Mouse (Mus musculus) stomach, embryonic 15.5 days (tissue): Measurements from ENCODE around the gene Nmnat3. TPM values are rescaled to one million over a fixed set of nuclear protein-coding genes. Genes with fewer than 3 reads are reported as not detected.

Experiments used
- ATAC-seq: fragments of 200-750 bp; cut with Nextera tagmentation; 2 replicates; pipeline ENCODE4 v1.8.0; 2017; ENCODE audit warnings: low read depth, moderate number of reproducible peaks, moderate TSS enrichment; ENCODE audit not compliant: insufficient read depth, low FRiP score
- H3K27ac ChIP-seq: fragments of 300-500 bp; sonication (generic); 2 replicates; pipeline ENCODE4 v1.5.1; 2015; ENCODE audit warnings: mild to moderate bottlenecking, inconsistent platforms
- H3K27me3 ChIP-seq: fragments of 300-500 bp; sonication (generic); replicated peaks from 2 replicates; pipeline ENCODE4 v1.6.1; 2015; ENCODE audit warnings: inconsistent platforms
- H3K36me3 ChIP-seq: fragments of 300-500 bp; sonication (generic); 2 replicates; pipeline ENCODE4 v1.6.1; 2015; ENCODE audit warnings: inconsistent platforms
- H3K4me1 ChIP-seq: fragments of 300-500 bp; sonication (generic); 2 replicates; pipeline ENCODE4 v1.6.1; 2015; ENCODE audit warnings: inconsistent platforms
- H3K4me2 ChIP-seq: fragments of 300-500 bp; sonication (generic); 2 replicates; pipeline ENCODE4 v1.6.1; 2015; ENCODE audit warnings: mild to moderate bottlenecking, inconsistent platforms
- H3K4me3 ChIP-seq: fragments of 300-500 bp; sonication (generic); replicated peaks from 2 replicates; pipeline ENCODE4 v1.5.1; 2015; ENCODE audit warnings: inconsistent platforms
- H3K9ac ChIP-seq: fragments of 300-500 bp; sonication (generic); 2 replicates; pipeline ENCODE4 v1.6.1; 2015; ENCODE audit warnings: inconsistent platforms
- H3K9me3 ChIP-seq: fragments of 300-500 bp; sonication (generic); 2 replicates; pipeline ENCODE4 v1.6.1; 2016; ENCODE audit warnings: inconsistent platforms
- WGBS: fragments of 180-500 bp; shearing (Covaris S2); methylation state at CpG from one replicate; pipeline ENCODE4 v1.1.7; 2015; 5-methylcytosine and 5-hydroxymethylcytosine counted together
- polyA plus RNA-seq: library from polyadenylated mRNA; unstranded; fragments of >200 nt; fragmentation: Nextera tagmentation; extraction: Ambion mirVana; gene quantifications from 2 replicates; pipeline ENCODE4 v1.2.1, GENCODE M21; 2015

Nmnat3 gene
- polyA plus RNA-seq, 1 experiment from 2014 or later = 11.9 TPM

DNA sequence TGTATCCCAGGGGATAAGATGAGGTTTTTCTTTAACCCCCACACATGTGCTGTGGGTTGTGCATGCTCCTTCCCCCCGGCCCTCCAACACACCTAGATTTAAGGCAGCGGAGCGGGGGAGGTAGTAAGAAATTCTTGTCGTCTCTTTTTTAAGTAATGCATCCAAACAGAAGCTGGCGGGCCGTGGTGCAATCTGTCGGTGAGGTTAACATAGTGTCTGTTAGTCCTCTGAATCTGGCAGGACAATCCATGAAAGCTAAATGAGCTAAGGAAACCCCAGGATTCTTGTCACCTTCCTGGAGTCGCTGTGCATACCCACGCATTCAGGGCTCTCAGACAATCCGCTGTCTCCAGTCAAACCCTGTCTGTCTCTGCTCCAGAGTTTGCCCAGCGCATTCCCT lies 87.7 kb downstream of the Nmnat3 start:
- H3K4me2 ChIP-seq = no peak overlapping the region
- H3K4me3 ChIP-seq = no peak overlapping the region
- no peak overlapping the region for H3K9ac ChIP-seq
- no peaks in the 10 kb centered on the region for H3K9me3 ChIP-seq
- H3K27me3 ChIP-seq = no peaks in the 10 kb centered on the region
- H3K27ac ChIP-seq = no peak overlapping the region
- no peaks in the 10 kb centered on the region for H3K36me3 ChIP-seq
- no peak for ATAC-seq
- WGBS = 75% methylated on average over 11 of the region's 11 CpGs
- no peaks in the 10 kb centered on the region for H3K4me1 ChIP-seq

DNA sequence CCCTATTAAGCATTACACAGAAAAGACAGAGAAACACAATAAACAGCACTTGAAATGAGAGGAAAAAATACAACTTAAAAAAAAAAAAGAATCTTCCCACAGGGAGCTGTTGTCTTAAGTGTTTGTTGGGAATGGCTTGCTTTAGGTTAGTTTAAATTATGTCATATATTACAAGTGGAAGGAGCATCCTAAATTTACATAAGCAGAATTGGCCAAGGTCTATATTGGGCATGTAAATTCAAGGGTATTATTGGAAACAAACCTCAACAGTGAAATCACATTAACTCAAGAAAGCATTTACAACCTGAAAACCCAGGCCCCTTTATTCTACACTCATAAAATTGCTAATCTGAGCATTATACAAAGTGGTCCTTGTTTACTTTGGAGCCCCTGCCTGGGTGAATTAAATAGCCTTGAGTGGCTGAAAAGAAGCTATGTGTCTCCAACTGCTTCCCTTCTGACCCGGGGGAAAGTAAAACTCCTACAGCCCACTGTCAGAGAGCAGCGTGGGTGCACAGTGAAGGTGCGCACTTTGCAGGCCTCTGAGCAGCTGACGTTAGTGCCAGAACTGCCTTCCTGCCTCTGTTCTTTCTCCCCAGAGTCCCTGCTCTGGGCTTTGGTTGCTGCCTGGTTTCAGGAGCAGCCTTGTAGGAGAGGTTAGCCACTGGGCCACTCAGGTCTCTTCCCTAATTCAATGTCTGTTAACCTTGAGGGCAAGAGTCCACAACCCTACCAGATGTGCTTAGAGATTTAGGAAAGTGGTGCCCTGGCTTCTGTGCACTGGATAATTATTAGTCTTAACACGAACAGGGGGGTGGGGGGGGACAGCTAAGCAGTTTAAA lies 88.3 kb downstream of the Nmnat3 start:
- Histone ChIP-seq H3K9ac (no peak overlapping the region), H3K9me3 (no peaks in the 10 kb centered on the region), H3K4me2 (no peak overlapping the region), H3K4me3 (no peak overlapping the region), H3K36me3 (no peaks in the 10 kb centered on the region), H3K4me1 (no peaks in the 10 kb centered on the region), H3K27ac (no peak overlapping the region), H3K27me3 (no peaks in the 10 kb centered on the region)
- WGBS = 47% methylated on average over 5 of the region's 5 CpGs
- no peak for ATAC-seq

DNA sequence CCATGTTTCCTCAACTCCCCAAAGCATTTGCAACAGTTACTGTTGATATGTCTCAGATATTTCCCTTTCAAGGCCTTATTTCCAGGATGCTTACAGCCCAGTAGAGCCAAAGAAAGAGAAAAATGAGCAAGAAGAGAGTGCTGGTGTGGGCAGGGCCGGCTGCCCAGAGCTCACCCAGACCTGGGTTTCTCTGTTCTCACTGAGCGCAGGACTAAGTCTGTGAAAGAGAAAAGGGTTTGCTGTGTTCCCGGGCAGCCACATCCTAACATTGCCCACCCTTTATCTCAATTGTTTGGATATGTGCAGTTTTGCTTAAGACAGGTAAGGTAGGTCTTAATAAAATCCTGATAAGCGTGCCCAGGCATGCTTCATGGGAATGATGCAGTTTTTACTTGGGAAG lies 92.5 kb downstream of the Nmnat3 start:
- Histone ChIP-seq H3K4me2 (no peak overlapping the region), H3K9ac (no peak overlapping the region), H3K36me3 (no peaks in the 10 kb centered on the region), H3K27ac (no peak overlapping the region), H3K9me3 (no peaks in the 10 kb centered on the region), H3K27me3 (no peaks in the 10 kb centered on the region), H3K4me3 (no peak overlapping the region), H3K4me1 (no peaks in the 10 kb centered on the region)
- 75% methylated on average over 4 of the region's 4 CpGs for WGBS
- no peak for ATAC-seq

DNA sequence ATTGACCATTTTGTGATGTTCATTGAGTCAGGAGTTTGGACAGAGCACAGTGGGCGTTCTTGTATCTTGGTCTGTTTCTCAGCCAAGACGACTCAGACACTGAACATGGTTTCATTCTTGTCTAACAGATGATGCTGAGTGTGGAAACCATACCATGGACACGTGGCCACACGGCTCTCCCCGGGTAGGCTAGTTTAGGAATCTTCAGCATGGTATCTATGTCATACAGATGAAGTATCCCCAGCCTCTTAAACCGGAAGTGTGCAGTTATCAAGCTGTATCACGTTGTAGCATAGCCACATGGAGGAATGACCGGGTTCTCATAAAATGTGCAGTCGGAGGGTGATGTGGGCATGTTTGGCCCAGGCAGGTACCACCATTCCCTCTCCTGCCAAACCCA lies 93.4 kb downstream of the Nmnat3 start:
- H3K27me3 ChIP-seq = no peaks in the 10 kb centered on the region
- no peaks in the 10 kb centered on the region for H3K9me3 ChIP-seq
- H3K4me2 ChIP-seq = no peak overlapping the region
- no peak overlapping the region for H3K9ac ChIP-seq
- no peak for ATAC-seq
- no peak overlapping the region for H3K27ac ChIP-seq
- no peaks in the 10 kb centered on the region for H3K4me1 ChIP-seq
- H3K4me3 ChIP-seq = no peak overlapping the region
- 88% methylated on average over 9 of the region's 9 CpGs for WGBS
- H3K36me3 ChIP-seq = no peaks in the 10 kb centered on the region

DNA sequence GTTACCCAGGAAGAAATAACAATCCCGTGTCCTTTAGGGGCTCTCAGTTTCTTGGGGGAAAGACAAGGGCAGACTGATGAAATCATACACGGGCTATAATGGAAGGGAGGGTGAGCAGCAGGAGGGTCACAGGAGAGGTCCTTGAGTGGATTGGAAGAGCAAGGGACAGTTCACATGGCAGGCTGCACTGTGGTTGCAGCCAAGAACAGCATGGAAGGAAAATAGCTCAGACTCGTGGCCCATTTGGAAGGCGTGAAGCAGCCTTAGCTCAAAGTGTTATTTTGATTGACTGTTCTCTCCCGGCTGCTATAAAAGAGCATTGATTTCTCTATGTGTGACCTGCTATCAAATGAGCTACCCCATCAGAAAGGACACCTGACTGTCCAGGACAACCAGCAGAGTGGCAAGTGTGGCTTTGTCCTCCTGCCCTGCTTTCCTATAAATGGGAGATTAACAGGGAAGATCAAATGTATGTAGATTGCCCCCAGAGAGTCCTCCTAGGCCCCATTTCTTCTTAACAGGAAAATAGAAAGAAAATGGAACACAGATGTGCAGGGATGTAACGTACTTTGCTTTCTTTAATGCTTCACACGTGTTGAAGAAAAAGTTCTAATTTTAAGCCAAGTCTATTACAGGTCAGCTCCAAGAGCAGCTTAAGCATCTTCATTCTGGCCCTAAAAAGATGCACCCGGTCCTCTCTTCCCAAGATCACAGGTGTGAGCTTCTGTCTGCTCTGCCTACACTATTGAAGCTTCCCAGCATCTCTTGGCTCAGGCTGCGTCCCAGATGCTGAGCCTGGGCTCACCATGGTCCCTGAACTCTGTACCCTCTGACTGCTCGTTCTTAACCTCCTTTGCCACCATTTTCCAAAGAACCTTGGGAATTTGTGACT lies 100.8 kb downstream of the Nmnat3 start:
- H3K27ac ChIP-seq = no peak overlapping the region
- no peak overlapping the region for H3K4me3 ChIP-seq
- no peaks in the 10 kb centered on the region for H3K9me3 ChIP-seq
- H3K27me3 ChIP-seq = no peaks in the 10 kb centered on the region
- no peak overlapping the region for H3K4me2 ChIP-seq
- H3K9ac ChIP-seq = no peak overlapping the region
- no peak for ATAC-seq
- no peaks in the 10 kb centered on the region for H3K4me1 ChIP-seq
- 75% methylated on average over 10 of the region's 10 CpGs for WGBS
- H3K36me3 ChIP-seq = no peaks in the 10 kb centered on the region

DNA sequence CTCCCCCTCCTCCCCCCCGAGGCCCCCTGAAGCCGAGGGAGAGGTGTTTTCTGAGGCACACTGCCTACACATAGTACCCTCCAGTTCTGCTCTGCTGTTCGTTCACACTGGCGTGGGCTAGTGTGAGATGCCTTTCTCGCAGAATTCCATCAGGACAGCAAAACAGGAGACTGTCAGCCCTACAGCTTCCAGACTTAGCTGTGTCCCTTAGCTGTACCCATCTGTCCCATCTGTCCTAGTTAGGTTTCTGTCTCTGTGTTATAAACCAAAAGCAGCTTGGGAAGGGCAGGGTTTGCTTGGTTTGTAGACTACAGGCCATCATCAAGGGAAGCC lies 101.4 kb downstream of the Nmnat3 start:
- 81% methylated on average over 5 of the region's 5 CpGs for WGBS
- H3K4me2 ChIP-seq = no peak overlapping the region
- H3K27ac ChIP-seq = no peak overlapping the region
- H3K36me3 ChIP-seq = no peaks in the 10 kb centered on the region
- no peaks in the 10 kb centered on the region for H3K4me1 ChIP-seq
- no peaks in the 10 kb centered on the region for H3K27me3 ChIP-seq
- no peak for ATAC-seq
- H3K9me3 ChIP-seq = no peaks in the 10 kb centered on the region
- H3K4me3 ChIP-seq = no peak overlapping the region
- no peak overlapping the region for H3K9ac ChIP-seq

DNA sequence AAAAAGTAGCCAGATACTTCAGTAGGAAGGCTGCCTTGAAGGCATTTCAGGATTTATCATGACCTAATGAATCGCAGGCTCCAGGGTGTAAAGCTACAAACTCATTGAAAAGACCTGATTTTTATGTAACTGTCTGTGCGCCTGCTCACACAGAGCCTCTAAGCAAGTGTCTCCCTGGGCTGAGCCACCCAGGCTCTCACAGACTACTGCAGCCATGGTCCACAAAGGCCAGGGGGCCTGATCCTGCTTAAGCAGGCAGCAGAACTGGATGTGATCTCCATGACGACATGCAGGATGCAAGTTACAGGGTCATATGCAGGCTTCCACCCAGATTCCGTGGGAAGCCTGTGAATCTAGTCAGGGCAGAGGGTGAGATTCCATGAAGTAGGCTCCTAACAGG lies 106.3 kb downstream of the Nmnat3 start:
- Histone ChIP-seq H3K36me3 (no peaks in the 10 kb centered on the region), H3K27me3 (no peaks in the 10 kb centered on the region), H3K4me1 (no peaks in the 10 kb centered on the region), H3K4me2 (no peak overlapping the region), H3K4me3 (no peak overlapping the region), H3K9me3 (no peaks in the 10 kb centered on the region), H3K27ac (no peak overlapping the region), H3K9ac (no peak overlapping the region)
- WGBS = 76% methylated on average over 4 of the region's 4 CpGs
- ATAC-seq = no peak

DNA sequence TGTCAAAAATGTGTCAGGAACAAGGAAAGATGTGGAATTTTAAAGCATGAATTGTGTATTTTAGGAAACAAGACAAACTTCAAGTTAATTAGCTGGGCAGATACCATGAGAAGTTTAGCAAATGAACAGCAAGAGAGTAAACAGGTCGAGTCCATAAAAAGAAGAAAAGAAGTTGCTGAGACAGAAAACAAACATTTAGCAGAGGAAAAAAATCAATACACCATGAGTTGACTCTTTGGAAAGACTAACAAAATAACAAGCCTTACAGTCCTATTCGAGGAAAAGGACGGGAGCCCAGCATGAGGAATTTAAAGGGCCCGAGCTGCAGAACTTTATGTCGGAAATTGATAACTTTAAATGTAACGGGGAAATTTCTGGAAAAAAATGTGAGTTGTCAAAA lies 110.0 kb downstream of the Nmnat3 start:
- Histone ChIP-seq H3K9me3 (no peaks in the 10 kb centered on the region), H3K4me1 (no peaks in the 10 kb centered on the region), H3K36me3 (no peaks in the 10 kb centered on the region), H3K4me3 (no peak overlapping the region), H3K27ac (no peak overlapping the region), H3K4me2 (no peak overlapping the region), H3K27me3 (no peaks in the 10 kb centered on the region), H3K9ac (no peak overlapping the region)
- 65% methylated on average over 6 of the region's 6 CpGs for WGBS
- ATAC-seq = no peak

DNA sequence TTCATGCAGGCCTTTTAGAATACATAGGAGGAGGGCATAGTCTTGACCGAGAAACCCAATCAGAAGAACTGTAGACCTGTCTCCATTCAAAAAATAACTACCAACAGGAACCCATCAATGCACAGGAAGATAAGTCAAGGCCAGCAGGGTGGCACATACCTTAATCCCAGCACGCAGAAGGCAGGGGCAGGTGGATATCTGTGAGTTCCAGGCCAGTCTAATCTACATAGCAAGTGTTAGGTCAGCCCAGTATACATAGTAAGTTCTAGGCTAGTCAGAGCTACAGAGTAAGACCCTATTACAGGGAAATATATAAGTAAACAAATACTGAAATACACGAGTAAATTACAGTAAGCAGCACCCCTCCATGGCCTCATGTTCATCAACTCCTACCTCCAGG lies 110.6 kb downstream of the Nmnat3 start:
- Histone ChIP-seq H3K27ac (no peak overlapping the region), H3K36me3 (no peaks in the 10 kb centered on the region), H3K27me3 (no peaks in the 10 kb centered on the region), H3K9ac (no peak overlapping the region), H3K4me1 (no peaks in the 10 kb centered on the region), H3K4me2 (no peak overlapping the region), H3K4me3 (no peak overlapping the region), H3K9me3 (no peaks in the 10 kb centered on the region)
- no peak for ATAC-seq
- WGBS = 68% methylated on average over 3 of the region's 3 CpGs

DNA sequence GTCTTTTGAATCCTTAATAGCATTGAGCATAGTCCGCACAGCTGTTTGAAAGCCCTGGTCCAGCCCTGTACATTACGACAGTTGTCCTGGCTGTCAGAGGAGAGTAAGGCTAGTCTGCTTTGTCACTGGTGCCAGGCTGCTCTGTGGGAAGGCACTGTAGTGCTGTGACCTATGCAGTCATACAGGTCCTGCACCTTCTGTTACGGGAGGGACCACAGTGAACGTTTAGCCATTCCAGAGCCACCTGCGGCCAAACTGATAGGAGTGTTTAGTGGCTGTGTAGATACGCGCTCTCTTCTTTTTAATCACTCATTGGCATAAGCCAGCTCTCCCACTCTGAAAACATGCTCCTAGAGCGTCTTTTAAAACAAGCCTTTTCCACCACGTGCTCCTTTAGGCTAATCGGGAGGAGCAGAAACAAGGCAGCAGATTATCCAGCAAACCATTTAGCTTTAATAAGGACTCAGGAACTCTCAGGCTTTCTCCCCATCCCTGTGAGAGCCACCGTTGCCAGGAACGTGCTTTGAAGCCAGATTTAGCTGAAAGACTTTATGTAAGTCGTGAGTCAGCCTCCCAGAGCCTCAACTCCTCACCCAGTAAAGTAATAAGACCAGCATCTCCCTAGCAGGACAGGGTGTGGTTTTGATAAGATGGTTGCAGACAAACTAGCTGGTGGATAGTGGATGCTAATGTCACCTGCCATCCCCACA lies 113.1 kb downstream of the Nmnat3 start:
- H3K36me3 ChIP-seq = no peaks in the 10 kb centered on the region
- no peak overlapping the region for H3K9ac ChIP-seq
- ATAC-seq = no peak; the same call in 1 of the 2 replicates

DNA sequence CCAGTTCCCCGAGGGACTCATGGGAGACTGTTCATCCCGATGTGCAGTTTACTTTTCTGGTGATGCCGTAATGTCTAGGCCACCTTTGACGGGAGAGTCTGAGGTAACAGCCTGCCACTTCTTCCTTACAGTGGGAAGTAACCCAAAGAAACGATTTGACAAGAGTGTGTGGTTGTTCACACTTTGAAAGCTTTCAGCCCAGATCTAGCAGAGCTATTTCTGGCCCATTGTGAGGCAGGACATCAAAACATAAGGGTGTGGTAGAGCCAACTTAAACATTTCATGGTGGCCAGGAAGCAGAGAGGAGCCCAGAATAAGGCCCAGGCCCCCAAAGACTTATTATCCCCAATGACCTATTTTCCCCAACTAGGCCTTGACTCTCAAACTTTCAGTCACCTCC lies 114.4 kb downstream of the Nmnat3 start:
- no peak overlapping the region for H3K4me2 ChIP-seq
- H3K9ac ChIP-seq = no peak overlapping the region
- H3K27ac ChIP-seq = no peak overlapping the region
- ATAC-seq = no peak
- H3K4me3 ChIP-seq = no peak overlapping the region
- 79% methylated on average over 5 of the region's 5 CpGs for WGBS
- no peaks in the 10 kb centered on the region for H3K36me3 ChIP-seq
- H3K4me1 ChIP-seq = no peaks in the 10 kb centered on the region
- no peaks in the 10 kb centered on the region for H3K27me3 ChIP-seq
- H3K9me3 ChIP-seq = no peaks in the 10 kb centered on the region

More for the DNA sequence above, 113.1 kb downstream of the Nmnat3 start:
- Histone ChIP-seq H3K4me2 (no peak overlapping the region), H3K27ac (no peak overlapping the region), H3K9me3 (no peaks in the 10 kb centered on the region), H3K4me1 (no peaks in the 10 kb centered on the region), H3K27me3 (no peaks in the 10 kb centered on the region), H3K4me3 (no peak overlapping the region)
- WGBS = 69% methylated on average over 13 of the region's 13 CpGs

DNA sequence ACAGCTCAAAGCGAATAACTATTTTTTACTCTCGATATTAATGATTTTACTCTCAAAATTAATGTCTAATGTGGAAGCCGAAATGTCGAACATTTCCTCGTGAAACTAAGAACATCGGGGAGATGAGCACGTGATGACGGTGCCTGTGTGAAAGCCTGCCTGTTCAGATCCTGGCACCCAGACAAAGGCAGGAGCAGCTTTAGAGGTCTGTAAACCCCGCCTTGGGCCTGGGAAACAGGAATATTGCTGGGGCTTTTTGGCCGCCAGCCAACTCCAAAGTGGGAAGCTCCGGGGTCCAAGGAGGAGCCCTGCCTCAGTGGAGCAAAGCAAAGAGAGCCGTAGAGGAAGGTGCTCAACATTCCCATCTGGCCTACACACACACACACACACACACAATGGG lies 120.5 kb downstream of the Nmnat3 start:
- Histone ChIP-seq H3K36me3 (no peaks in the 10 kb centered on the region), H3K27ac (no peak overlapping the region), H3K9ac (no peak overlapping the region), H3K27me3 (no peaks in the 10 kb centered on the region), H3K4me3 (no peak overlapping the region), H3K9me3 (no peaks in the 10 kb centered on the region), H3K4me1 (0 out of 2 replicates have a peak, but pooled peaks cover 3% of the 10 kb centered on the region), H3K4me2 (no peak overlapping the region)
- WGBS = 66% methylated on average over 12 of the region's 12 CpGs
- no peak for ATAC-seq
